Comparison of ENCODE assay signal across 22 mouse cellular contexts in genomic region chr2:165043729-165044128, GRCm38 (mm10). TPM values are rescaled to one million over a fixed set of nuclear protein-coding genes. Genes with fewer than 3 reads are reported as not detected.
DNase-seq lines count a peak whose midpoint lies in the region; ATAC-seq lines count a peak whose summit lies in the region.
"Had no signal": no experiment of that assay in that cellular context is flagged by ENCODE, and none has a peak within 500 bp of the region (broad histone marks: within the 10 kb centered on the region; RNA-seq: fewer than 3 reads in every experiment).

No protein-coding gene starts in this region.

- no peak for DNase-seq in forebrain, embryonic 14.5 days (ENCODE audit: low spot score)
- no peak for DNase-seq in hindbrain, embryonic 11.5 days (ENCODE audit: low spot score)
- DNase-seq in midbrain, embryonic 10.5 days (ENCODE audit: low spot score) = no peak
- no peak for DNase-seq in frontal cortex, postnatal 25 days (ENCODE audit: low spot score in 2 of 2)
- DNase-seq in layer of hippocampus, postnatal 14 days (ENCODE audit: low spot score in 2 of 2) = no peak
- DNase-seq in layer of hippocampus, adult 9-11 months = no peak
- DNase-seq: adrenal gland, postnatal 14 days; cerebellum, adult 8-10 months; gastrocnemius, postnatal 36 days; heart, postnatal 4 days; kidney, adult 8-10 months; right cerebral cortex, postnatal 4 days had no signal

- peaks cover 6% of the 10 kb centered on the region; the same call in 1 of the 2 replicates for H3K4me1 ChIP-seq in forebrain, embryonic 14.5 days (ENCODE audit: control insufficient read depth, insufficient read depth, low read length)
- H3K4me1 ChIP-seq in hindbrain, embryonic 11.5 days (replicated peaks; ENCODE audit: control insufficient read depth, insufficient read depth, low read length) = no peaks in the 10 kb centered on the region; the same call in 1 of the 2 replicates
- peaks cover 22% of the 10 kb centered on the region for H3K4me1 ChIP-seq in midbrain, embryonic 10.5 days
- H3K4me1 ChIP-seq in neural tube, embryonic 13.5 days (replicated peaks) = peaks cover 18% of the 10 kb centered on the region
- H3K4me1 ChIP-seq: embryonic facial prominence, embryonic 15.5 days; heart, embryonic 12.5 days; limb, embryonic 15.5 days had no signal

- peak overlapping the region; percentile 9; the same call in 1 of the 2 replicates for H3K9ac ChIP-seq in forebrain, embryonic 14.5 days (ENCODE audit: low read length)
- H3K9ac ChIP-seq in hindbrain, embryonic 11.5 days (ENCODE audit: low read depth, low read length) = no peak overlapping the region; the same call in 1 of the 2 replicates
- peak overlapping the region; percentile 45 for H3K9ac ChIP-seq in neural tube, embryonic 13.5 days
- H3K9ac ChIP-seq: embryonic facial prominence, embryonic 15.5 days; heart, embryonic 12.5 days; limb, embryonic 15.5 days; lung, embryonic 14.5 days had no signal

- no peaks in the 10 kb centered on the region for H3K27me3 ChIP-seq in forebrain, embryonic 14.5 days (replicated peaks; ENCODE audit: control insufficient read depth, insufficient read depth, low read length)
- H3K27me3 ChIP-seq in hindbrain, embryonic 11.5 days (ENCODE audit: control insufficient read depth, insufficient read depth, low read length) = no peaks in the 10 kb centered on the region
- H3K27me3 ChIP-seq in midbrain, embryonic 10.5 days (ENCODE audit: low read depth, poor library complexity, severe bottlenecking) = peaks cover 29% of the 10 kb centered on the region
- no peaks in the 10 kb centered on the region for H3K27me3 ChIP-seq in neural tube, embryonic 13.5 days
- H3K27me3 ChIP-seq: heart, embryonic 12.5 days had no signal

- H3K4me3 ChIP-seq in forebrain, embryonic 14.5 days (ENCODE audit: low read depth, low read length) = no peak overlapping the region
- no peak overlapping the region for H3K4me3 ChIP-seq in hindbrain, embryonic 11.5 days (ENCODE audit: low read depth, low read length)
- peak overlapping the region; percentile 39; the same call in 1 of the 2 replicates for H3K4me3 ChIP-seq in midbrain, embryonic 10.5 days
- no peak overlapping the region for H3K4me3 ChIP-seq in neural tube, embryonic 13.5 days
- H3K4me3 ChIP-seq: embryonic facial prominence, embryonic 15.5 days; heart, embryonic 12.5 days; limb, embryonic 15.5 days had no signal

- H3K36me3 ChIP-seq in forebrain, embryonic 14.5 days (ENCODE audit: control insufficient read depth, insufficient read depth, low read length) = no peaks in the 10 kb centered on the region
- H3K36me3 ChIP-seq in hindbrain, embryonic 11.5 days (ENCODE audit: control insufficient read depth, insufficient read depth, low read length) = no peaks in the 10 kb centered on the region
- no peaks in the 10 kb centered on the region for H3K36me3 ChIP-seq in midbrain, embryonic 10.5 days
- no peaks in the 10 kb centered on the region for H3K36me3 ChIP-seq in neural tube, embryonic 13.5 days
- H3K36me3 ChIP-seq: embryonic facial prominence, embryonic 15.5 days; heart, embryonic 12.5 days; limb, embryonic 15.5 days had no signal

- H3K27ac ChIP-seq in forebrain, embryonic 14.5 days (ENCODE audit: low read depth, low read length) = peak overlapping the region; percentile 65
- H3K27ac ChIP-seq in hindbrain, embryonic 11.5 days (ENCODE audit: low read depth, low read length) = peak overlapping the region; percentile 19; the same call in 1 of the 2 replicates
- H3K27ac ChIP-seq in midbrain, embryonic 10.5 days (replicated peaks) = peak overlapping the region; percentile 65
- peak overlapping the region; percentile 84 for H3K27ac ChIP-seq in neural tube, embryonic 13.5 days (replicated peaks)
- H3K27ac ChIP-seq: embryonic facial prominence, embryonic 15.5 days; limb, embryonic 15.5 days had no signal

- WGBS in forebrain, embryonic 14.5 days = 49% methylated on average over 2 of the region's 2 CpGs
- WGBS in hindbrain, embryonic 11.5 days = 46% methylated on average over 2 of the region's 2 CpGs
- WGBS in midbrain, embryonic 10.5 days = 62% methylated on average over 2 of the region's 2 CpGs
- 44% methylated on average over 2 of the region's 2 CpGs for WGBS in neural tube, embryonic 13.5 days

- H3K9me3 ChIP-seq in forebrain, embryonic 14.5 days (replicated peaks; ENCODE audit: control insufficient read depth, low read length) = no peaks in the 10 kb centered on the region
- H3K9me3 ChIP-seq in hindbrain, embryonic 11.5 days (ENCODE audit: control insufficient read depth, low read length) = no peaks in the 10 kb centered on the region
- no peaks in the 10 kb centered on the region for H3K9me3 ChIP-seq in midbrain, embryonic 10.5 days (replicated peaks)
- no peaks in the 10 kb centered on the region for H3K9me3 ChIP-seq in neural tube, embryonic 13.5 days
- H3K9me3 ChIP-seq: embryonic facial prominence, embryonic 15.5 days; heart, embryonic 12.5 days; limb, embryonic 15.5 days had no signal

- H3K4me2 ChIP-seq in forebrain, embryonic 14.5 days (ENCODE audit: low read length) = no peak overlapping the region
- no peak overlapping the region for H3K4me2 ChIP-seq in hindbrain, embryonic 11.5 days (replicated peaks; ENCODE audit: low read depth, low read length)
- peak overlapping the region; percentile 49; the same call in 1 of the 2 replicates for H3K4me2 ChIP-seq in neural tube, embryonic 13.5 days
- H3K4me2 ChIP-seq: limb, embryonic 15.5 days; lung, embryonic 14.5 days had no signal

- 0 out of 2 replicates have a peak, but pooled peaks have one; percentile 3 for ATAC-seq in forebrain, embryonic 14.5 days
- ATAC-seq in hindbrain, embryonic 11.5 days (ENCODE audit: low FRiP score) = peak; percentile 14; the same call in 1 of the 2 replicates
- ATAC-seq in neural tube, embryonic 13.5 days (ENCODE audit: low read depth) = peak; percentile 13; the same call in 1 of the 2 replicates

RNA-seq across cellular contexts. Expression of gene Ncoa5, which starts 9.1 kb away (rescaled TPM):
- polyA plus RNA-seq in forebrain, embryonic 14.5 days (2014; fragmentation: Nextera tagmentation; extraction: Ambion mirVana) = 69.6 and 95.3 TPM in 2 replicates
- polyA plus RNA-seq in hindbrain, embryonic 11.5 days (2014; fragmentation: Nextera tagmentation; extraction: Ambion mirVana) = 79.0 and 79.5 TPM in 2 replicates
- 95.1 and 109 TPM in 2 replicates for polyA plus RNA-seq in midbrain, embryonic 10.5 days (2016; fragmentation: Nextera tagmentation; extraction: Ambion mirVana)
- 97.3 and 111 TPM in 2 replicates for polyA plus RNA-seq in neural tube, embryonic 13.5 days (2015; fragmentation: Nextera tagmentation; extraction: Ambion mirVana)
- 10 to 100 TPM; 53.2 to 57.4 TPM for total RNA-seq in layer of hippocampus, postnatal 14 days (2021)

RNA-seq across cellular contexts. Expression of gene Cd40, which starts 11.7 kb away (rescaled TPM):
- polyA plus RNA-seq in forebrain, embryonic 14.5 days (2014; fragmentation: Nextera tagmentation; extraction: Ambion mirVana) = 7.4 and 8.2 TPM in 2 replicates
- 4.6 and 4.9 TPM in 2 replicates for polyA plus RNA-seq in hindbrain, embryonic 11.5 days (2014; fragmentation: Nextera tagmentation; extraction: Ambion mirVana)
- 6.4 and 8.1 TPM in 2 replicates for polyA plus RNA-seq in midbrain, embryonic 10.5 days (2016; fragmentation: Nextera tagmentation; extraction: Ambion mirVana)
- 7.2 and 8.3 TPM in 2 replicates for polyA plus RNA-seq in neural tube, embryonic 13.5 days (2015; fragmentation: Nextera tagmentation; extraction: Ambion mirVana)
- total RNA-seq in layer of hippocampus, postnatal 14 days (2021) = 1 to 10 TPM in 1 of 2 experiments, under 1 TPM in 1; 0.67 to 3.0 TPM

RNA-seq across cellular contexts. Expression of gene 1700025C18Rik, which starts 46.8 kb away (rescaled TPM):
- not detected in 2 replicates for polyA plus RNA-seq in forebrain, embryonic 14.5 days (2014; fragmentation: Nextera tagmentation; extraction: Ambion mirVana)
- polyA plus RNA-seq in hindbrain, embryonic 11.5 days (2014; fragmentation: Nextera tagmentation; extraction: Ambion mirVana) = not detected in 2 replicates
- not detected in 2 replicates for polyA plus RNA-seq in midbrain, embryonic 10.5 days (2016; fragmentation: Nextera tagmentation; extraction: Ambion mirVana)
- polyA plus RNA-seq in neural tube, embryonic 13.5 days (2015; fragmentation: Nextera tagmentation; extraction: Ambion mirVana) = not detected in 2 replicates
- not detected for total RNA-seq in layer of hippocampus, postnatal 14 days (2021)
- total RNA-seq: adrenal gland, postnatal 14 days; gastrocnemius, postnatal 36 days; heart, postnatal 4 days; left cerebral cortex, adult 18-20 months had no signal
- polyA plus RNA-seq: cortical plate, adult 2 months; embryonic facial prominence, embryonic 15.5 days; frontal cortex, adult 2 months; heart, embryonic 12.5 days; large intestine, adult 2 months; limb, embryonic 15.5 days; lung, embryonic 14.5 days; macrophage had no signal

Comparison
In these comparisons a context has a peak if more than half of its experiments do, and no peak if none do; other contexts are left out.
1. H3K27ac ChIP-seq: peak in every context shown above with its lines; median percentile 84 in neural tube, embryonic 13.5 days; 65 in forebrain, embryonic 14.5 days; 65 in midbrain, embryonic 10.5 days; 19 in hindbrain, embryonic 11.5 days.